Mouse (Mus musculus) heart, embryonic 15.5 days (tissue): ENCODE measurements around the gene Pde8b. TPM values are rescaled to one million over a fixed set of nuclear protein-coding genes. Genes with fewer than 3 reads are reported as not detected.

Experiments
- ATAC-seq: fragments of 200-750 bp; cut with Nextera tagmentation; replicated peaks from 2 replicates; pipeline ENCODE4 v1.8.0; 2017; ENCODE audit warnings: low read depth, moderate TSS enrichment; ENCODE audit not compliant: insufficient number of reproducible peaks, insufficient read depth, low FRiP score
- H3K27ac ChIP-seq: fragments of 300-500 bp; sonication (generic); 2 replicates; pipeline ENCODE4 v1.5.1; 2015; ENCODE audit warnings: mild to moderate bottlenecking, inconsistent platforms
- H3K27me3 ChIP-seq: fragments of 300-500 bp; sonication (generic); 2 replicates; pipeline ENCODE4 v1.6.1; 2015; ENCODE audit warnings: inconsistent platforms
- H3K36me3 ChIP-seq: fragments of 300-500 bp; sonication (generic); 2 replicates; pipeline ENCODE4 v1.6.1; 2015; ENCODE audit warnings: mild to moderate bottlenecking, inconsistent platforms
- H3K4me1 ChIP-seq: fragments of 300-500 bp; sonication (generic); replicated peaks from 2 replicates; pipeline ENCODE4 v1.6.1; 2015; ENCODE audit warnings: inconsistent platforms
- H3K4me2 ChIP-seq: fragments of 300-500 bp; sonication (generic); 2 replicates; pipeline ENCODE4 v1.6.1; 2015; ENCODE audit warnings: inconsistent platforms, mild to moderate bottlenecking, moderate library complexity
- H3K4me3 ChIP-seq: fragments of 300-500 bp; sonication (generic); 2 replicates; pipeline ENCODE4 v1.5.1; 2015; ENCODE audit warnings: mild to moderate bottlenecking, inconsistent platforms
- H3K9ac ChIP-seq: fragments of 300-500 bp; sonication (generic); 2 replicates; pipeline ENCODE4 v1.6.1; 2015; ENCODE audit warnings: mild to moderate bottlenecking, inconsistent platforms
- H3K9me3 ChIP-seq: fragments of 300-500 bp; sonication (generic); replicated peaks from 2 replicates; pipeline ENCODE4 v1.6.1; 2016; ENCODE audit warnings: inconsistent platforms
- WGBS: fragments of 180-500 bp; shearing (Covaris S2); methylation state at CpG from one replicate; pipeline ENCODE4 v1.1.7; 2015; ENCODE audit warnings: mixed read lengths; 5-methylcytosine and 5-hydroxymethylcytosine counted together
- polyA plus RNA-seq: library from polyadenylated mRNA; unstranded; fragments of >200 nt; fragmentation: Nextera tagmentation; extraction: Ambion mirVana; gene quantifications from 2 replicates; pipeline ENCODE4 v1.2.1, GENCODE M21; 2015

The Pde8b gene
- polyA plus RNA-seq, 1 experiment from 2014 or later, result 0.68 TPM

DNA sequence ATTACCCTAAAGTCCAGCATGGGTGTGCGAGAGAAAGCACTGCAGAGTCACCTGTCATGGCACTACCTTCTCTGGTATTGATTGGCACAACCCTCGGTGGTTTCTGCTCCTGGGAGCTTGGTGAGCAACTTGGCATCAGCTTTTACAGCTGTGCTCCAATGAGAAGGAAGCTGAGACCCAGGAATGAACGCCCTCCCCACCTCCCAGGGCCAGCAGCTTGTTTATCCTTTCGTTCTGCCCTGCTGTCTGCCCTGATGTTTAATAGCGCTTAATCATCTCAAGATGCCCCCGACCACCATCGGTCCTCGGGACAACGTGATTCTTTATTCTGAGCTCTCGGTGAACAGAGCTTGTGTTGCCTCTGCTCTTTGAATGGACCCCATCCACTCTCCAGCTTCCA is 122.8 kb downstream of the Pde8b start:
- Histone ChIP-seq H3K9ac (no peak overlapping the region), H3K9me3 (no peaks in the 10 kb centered on the region), H3K27me3 (no peaks in the 10 kb centered on the region), H3K36me3 (no peaks in the 10 kb centered on the region), H3K27ac (no peak overlapping the region), H3K4me2 (no peak overlapping the region), H3K4me3 (no peak overlapping the region), H3K4me1 (no peaks in the 10 kb centered on the region; the same call in 1 of the 2 replicates)
- no peak for ATAC-seq
- WGBS, result 76% methylated on average over 10 of the region's 10 CpGs

DNA sequence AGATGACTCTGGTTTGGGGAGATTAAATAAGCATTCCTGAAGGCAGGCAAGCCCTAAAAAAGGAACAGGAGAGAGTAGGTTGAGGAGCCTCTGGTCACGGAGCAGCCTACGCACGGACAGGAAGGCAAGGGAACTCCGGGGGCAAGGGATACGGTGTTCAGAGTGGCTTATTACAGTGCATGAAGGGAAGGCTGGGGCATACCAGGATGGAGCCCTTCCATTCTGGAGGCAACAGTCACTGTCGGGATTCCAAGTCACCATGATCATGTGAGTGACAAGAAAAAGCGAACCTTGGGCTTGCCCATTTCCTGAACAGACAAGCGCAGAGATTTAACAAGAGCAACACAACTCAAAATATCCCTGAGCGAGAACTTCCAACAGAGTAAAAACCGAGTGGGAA is 123.3 kb downstream of the Pde8b start:
- no peaks in the 10 kb centered on the region for H3K27me3 ChIP-seq
- H3K9me3 ChIP-seq, result no peaks in the 10 kb centered on the region
- no peak overlapping the region for H3K9ac ChIP-seq
- no peak overlapping the region for H3K27ac ChIP-seq
- no peak overlapping the region for H3K4me3 ChIP-seq
- ATAC-seq, result no peak
- no peak overlapping the region for H3K4me2 ChIP-seq
- no peaks in the 10 kb centered on the region; the same call in 1 of the 2 replicates for H3K4me1 ChIP-seq
- no peaks in the 10 kb centered on the region for H3K36me3 ChIP-seq
- WGBS, result 86% methylated on average over 10 of the region's 10 CpGs

DNA sequence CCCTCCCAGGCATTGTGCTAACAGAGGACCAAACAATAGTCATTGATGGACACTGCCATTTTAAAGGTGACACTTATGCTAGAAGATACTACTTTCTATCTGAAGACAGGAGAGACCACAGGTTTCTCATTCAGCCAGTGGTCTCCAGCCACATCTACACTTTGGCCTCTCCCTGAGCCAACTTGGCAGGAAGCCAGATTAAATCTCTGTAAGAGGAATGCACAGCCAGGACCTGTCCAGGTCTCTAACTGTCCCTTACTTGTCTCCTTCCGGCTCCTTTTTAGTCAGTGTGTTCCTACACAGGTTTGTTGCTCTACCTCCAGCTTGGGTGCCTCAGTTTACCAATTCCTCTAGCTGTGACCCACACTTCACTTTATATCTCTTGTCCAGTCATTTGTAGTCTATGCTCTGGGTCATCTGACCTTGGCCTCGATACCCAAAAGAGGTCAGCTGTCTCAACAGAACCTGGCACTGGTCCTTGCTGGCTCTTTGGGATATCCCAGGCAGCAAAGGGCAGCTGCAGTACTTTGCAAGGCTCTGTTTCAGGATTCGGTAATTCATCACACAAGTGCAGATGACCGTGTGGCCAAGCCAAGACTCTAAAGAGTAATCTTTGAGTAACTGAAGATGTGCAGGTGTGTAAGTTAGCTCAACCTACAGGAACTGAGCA is 124.5 kb downstream of the Pde8b start:
- no peaks in the 10 kb centered on the region; the same call in 1 of the 2 replicates for H3K4me1 ChIP-seq
- H3K27ac ChIP-seq, result no peak overlapping the region
- no peak overlapping the region for H3K9ac ChIP-seq
- no peaks in the 10 kb centered on the region for H3K27me3 ChIP-seq
- H3K4me2 ChIP-seq, result no peak overlapping the region
- no peaks in the 10 kb centered on the region for H3K9me3 ChIP-seq
- no peak for ATAC-seq
- no peak overlapping the region for H3K4me3 ChIP-seq
- no peaks in the 10 kb centered on the region for H3K36me3 ChIP-seq
- 72% methylated on average over 4 of the region's 4 CpGs for WGBS

GRCm38 (mm10) chr13:95120570-95120969 is 129.6 kb downstream of the Pde8b start:
- no peak overlapping the region for H3K4me3 ChIP-seq
- no peaks in the 10 kb centered on the region for H3K36me3 ChIP-seq
- 83% methylated on average over 4 of the region's 4 CpGs for WGBS
- no peak overlapping the region for H3K4me2 ChIP-seq
- H3K27ac ChIP-seq, result no peak overlapping the region
- no peak overlapping the region for H3K9ac ChIP-seq
- H3K4me1 ChIP-seq, result no peaks in the 10 kb centered on the region; the same call in 1 of the 2 replicates
- H3K27me3 ChIP-seq, result no peaks in the 10 kb centered on the region
- no peaks in the 10 kb centered on the region for H3K9me3 ChIP-seq
- no peak for ATAC-seq

DNA sequence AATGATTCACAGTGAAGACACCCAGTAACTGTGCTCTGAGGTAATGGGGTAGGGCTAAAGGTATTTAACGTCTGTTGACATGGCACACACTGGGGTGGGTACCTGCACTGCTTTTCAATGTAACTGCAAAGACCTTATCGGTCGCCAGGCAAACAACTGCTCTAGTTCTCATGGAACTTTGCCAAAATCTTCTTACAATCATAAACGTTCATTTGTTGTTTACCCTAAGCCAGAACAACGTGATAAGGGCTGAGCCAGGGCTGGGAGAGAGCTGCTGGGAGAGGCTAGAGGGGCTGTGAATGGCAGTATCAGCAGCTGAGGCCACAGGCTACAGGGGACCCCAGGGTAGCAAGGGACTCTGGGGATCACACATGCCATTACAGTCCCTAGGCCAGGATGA is 136.4 kb downstream of the Pde8b start:
- Histone ChIP-seq H3K27ac (no peak overlapping the region), H3K4me2 (no peak overlapping the region), H3K36me3 (no peaks in the 10 kb centered on the region), H3K4me1 (peaks cover 4% of the 10 kb centered on the region; the same call in 1 of the 2 replicates), H3K9me3 (no peaks in the 10 kb centered on the region), H3K9ac (no peak overlapping the region), H3K4me3 (no peak overlapping the region), H3K27me3 (no peaks in the 10 kb centered on the region)
- ATAC-seq, result no peak
- 31% methylated on average over 5 of the region's 5 CpGs for WGBS

GRCm38 (mm10) chr13:95109555-95109954 is 140.6 kb downstream of the Pde8b start:
- no peak overlapping the region for H3K9ac ChIP-seq
- H3K9me3 ChIP-seq, result no peaks in the 10 kb centered on the region
- H3K4me2 ChIP-seq, result no peak overlapping the region
- no peaks in the 10 kb centered on the region for H3K27me3 ChIP-seq
- no peaks in the 10 kb centered on the region for H3K36me3 ChIP-seq
- no peak overlapping the region for H3K27ac ChIP-seq
- no peak for ATAC-seq
- peaks cover 4% of the 10 kb centered on the region; the same call in 1 of the 2 replicates for H3K4me1 ChIP-seq
- WGBS, result 67% methylated on average over 3 of the region's 3 CpGs
- no peak overlapping the region for H3K4me3 ChIP-seq

GRCm38 (mm10) chr13:95108035-95108434 is 142.1 kb downstream of the Pde8b start:
- no peak overlapping the region for H3K27ac ChIP-seq
- no peak overlapping the region for H3K9ac ChIP-seq
- no peaks in the 10 kb centered on the region for H3K4me1 ChIP-seq
- no peaks in the 10 kb centered on the region for H3K9me3 ChIP-seq
- H3K4me3 ChIP-seq, result no peak overlapping the region
- no peaks in the 10 kb centered on the region for H3K27me3 ChIP-seq
- no peak overlapping the region for H3K4me2 ChIP-seq
- H3K36me3 ChIP-seq, result no peaks in the 10 kb centered on the region
- 62% methylated on average over 7 of the region's 7 CpGs for WGBS
- ATAC-seq, result no peak

- 69% methylated on average over 4 of the region's 4 CpGs for WGBS
- Histone ChIP-seq H3K9me3 (no peaks in the 10 kb centered on the region), H3K36me3 (no peaks in the 10 kb centered on the region), H3K27me3 (no peaks in the 10 kb centered on the region), H3K9ac (no peak overlapping the region), H3K27ac (no peak overlapping the region), H3K4me1 (no peaks in the 10 kb centered on the region), H3K4me3 (no peak overlapping the region), H3K4me2 (no peak overlapping the region)
- no peak for ATAC-seq
Observed at GRCm38 (mm10) chr13:95104865-95105264, 145.3 kb downstream of the Pde8b start.

- Histone ChIP-seq H3K27ac (no peak overlapping the region), H3K4me3 (no peak overlapping the region), H3K27me3 (no peaks in the 10 kb centered on the region), H3K9ac (no peak overlapping the region), H3K4me1 (no peaks in the 10 kb centered on the region), H3K4me2 (no peak overlapping the region), H3K9me3 (no peaks in the 10 kb centered on the region), H3K36me3 (no peaks in the 10 kb centered on the region)
- no peak for ATAC-seq
- 49% methylated on average over 4 of the region's 4 CpGs for WGBS
Observed at GRCm38 (mm10) chr13:95102985-95103590, 147.0 kb downstream of the Pde8b start.

DNA sequence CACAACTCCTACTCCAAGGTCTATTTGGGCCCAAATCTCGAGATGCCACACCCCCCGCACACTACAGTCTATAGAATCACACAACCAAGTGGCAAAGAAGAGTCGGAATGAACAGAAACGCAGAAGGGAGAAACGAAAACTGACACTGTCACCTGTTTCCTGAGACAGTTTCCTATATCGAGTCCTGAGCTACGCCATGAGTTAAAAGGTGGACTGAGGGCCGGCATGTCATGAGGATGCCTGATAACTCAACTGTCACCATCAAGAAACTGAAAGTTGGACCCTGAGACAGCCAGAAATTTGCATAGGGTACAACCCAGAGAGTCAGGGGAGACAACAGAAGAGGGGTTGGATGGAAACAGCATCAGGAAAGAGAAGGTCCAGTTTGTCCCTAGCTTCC is 148.8 kb downstream of the Pde8b start:
- H3K27me3 ChIP-seq, result no peaks in the 10 kb centered on the region
- H3K4me3 ChIP-seq, result no peak overlapping the region
- ATAC-seq, result no peak
- H3K27ac ChIP-seq, result no peak overlapping the region
- no peak overlapping the region for H3K4me2 ChIP-seq
- 86% methylated on average over 8 of the region's 8 CpGs for WGBS
- H3K4me1 ChIP-seq, result no peaks in the 10 kb centered on the region
- H3K9me3 ChIP-seq, result no peaks in the 10 kb centered on the region
- H3K36me3 ChIP-seq, result no peaks in the 10 kb centered on the region
- H3K9ac ChIP-seq, result no peak overlapping the region

DNA sequence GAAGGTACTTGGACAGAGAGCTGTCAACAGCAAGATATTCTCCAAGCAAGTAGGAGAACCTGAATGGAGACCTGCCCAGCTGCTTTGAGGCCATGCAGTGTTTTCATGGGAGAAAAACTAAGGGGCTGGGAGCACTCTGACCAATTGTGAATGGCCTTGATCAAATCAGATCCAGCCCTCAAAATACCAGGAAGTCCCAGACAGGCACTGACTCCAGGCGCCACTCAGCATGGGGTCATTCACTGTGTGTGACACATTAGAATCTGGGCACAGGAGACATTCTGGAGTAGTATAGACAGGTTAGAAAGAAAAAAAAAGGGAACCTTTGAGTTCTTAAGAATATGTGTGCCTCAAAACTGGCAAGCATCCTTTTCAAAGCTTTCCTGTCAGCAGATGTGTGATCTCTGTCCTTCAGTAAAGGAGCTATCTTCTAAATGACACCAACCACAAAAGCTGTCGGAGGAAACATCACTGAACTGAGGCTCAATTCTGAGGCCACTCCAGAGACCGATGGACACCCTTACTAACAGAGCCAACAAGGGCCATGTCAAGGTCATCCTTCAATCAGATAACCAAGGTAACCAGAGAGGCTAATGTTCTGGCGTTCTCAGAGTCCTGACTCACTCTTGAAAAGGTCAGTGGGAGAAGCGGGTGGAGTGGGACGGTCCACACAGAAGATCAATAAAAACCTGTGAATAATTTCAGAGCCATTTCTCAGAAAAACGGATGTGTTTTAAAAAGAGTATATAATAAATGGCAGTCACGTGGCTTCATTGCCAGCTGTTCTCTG is 151.0 kb downstream of the Pde8b start:
- no peak for ATAC-seq

More for the DNA sequence above, 151.0 kb downstream of the Pde8b start:
- Histone ChIP-seq H3K9me3 (no peaks in the 10 kb centered on the region), H3K27me3 (no peaks in the 10 kb centered on the region), H3K9ac (no peak overlapping the region), H3K27ac (no peak overlapping the region), H3K4me2 (no peak overlapping the region), H3K4me1 (no peaks in the 10 kb centered on the region), H3K4me3 (no peak overlapping the region), H3K36me3 (no peaks in the 10 kb centered on the region)
- 66% methylated on average over 8 of the region's 8 CpGs for WGBS
